Mouse (Mus musculus) 3T3-L1 (cell line): ENCODE data around the gene Ifnar2.
"Not testable (repeated sequence)": the region's sequence is repeated elsewhere in the genome, so short reads cannot be mapped to it uniquely, and the experiment has no call there.

Experiments
- DNase-seq: peaks from one replicate; pipeline ENCODE4 v3.0.0-alpha.2; 2015; ENCODE audit warnings: low read depth, low spot score

The Ifnar2 gene

GRCm38 (mm10) chr16:91426586-91426985 is 54.0 kb downstream of the Ifnar2 start:
- no peak for DNase-seq

DNA sequence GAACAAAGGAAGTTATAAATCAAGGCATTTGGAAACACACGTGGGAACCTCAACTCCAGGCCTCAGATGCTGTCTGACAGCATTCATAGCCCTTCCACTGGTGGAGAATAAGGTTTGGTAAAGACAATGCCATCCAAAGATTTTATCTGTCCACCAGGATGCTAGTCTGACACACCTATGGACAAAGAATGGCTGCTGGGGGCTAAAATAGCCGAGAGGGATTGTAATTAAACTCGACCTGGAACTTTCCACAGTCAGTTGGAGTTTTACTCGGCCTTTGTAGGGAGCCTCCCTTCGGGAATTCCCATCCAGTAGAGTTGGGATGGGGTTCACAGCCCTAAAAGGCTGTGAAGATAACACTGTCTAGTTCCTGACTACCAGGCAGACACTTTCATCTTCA is 54.9 kb downstream of the Ifnar2 start:
- no peak for DNase-seq

GRCm38 (mm10) chr16:91428259-91428865 is 55.8 kb downstream of the Ifnar2 start:
- DNase-seq: peak; percentile 15

- no peak for DNase-seq
Observed at GRCm38 (mm10) chr16:91432720-91433328, 60.2 kb downstream of the Ifnar2 start.

DNA sequence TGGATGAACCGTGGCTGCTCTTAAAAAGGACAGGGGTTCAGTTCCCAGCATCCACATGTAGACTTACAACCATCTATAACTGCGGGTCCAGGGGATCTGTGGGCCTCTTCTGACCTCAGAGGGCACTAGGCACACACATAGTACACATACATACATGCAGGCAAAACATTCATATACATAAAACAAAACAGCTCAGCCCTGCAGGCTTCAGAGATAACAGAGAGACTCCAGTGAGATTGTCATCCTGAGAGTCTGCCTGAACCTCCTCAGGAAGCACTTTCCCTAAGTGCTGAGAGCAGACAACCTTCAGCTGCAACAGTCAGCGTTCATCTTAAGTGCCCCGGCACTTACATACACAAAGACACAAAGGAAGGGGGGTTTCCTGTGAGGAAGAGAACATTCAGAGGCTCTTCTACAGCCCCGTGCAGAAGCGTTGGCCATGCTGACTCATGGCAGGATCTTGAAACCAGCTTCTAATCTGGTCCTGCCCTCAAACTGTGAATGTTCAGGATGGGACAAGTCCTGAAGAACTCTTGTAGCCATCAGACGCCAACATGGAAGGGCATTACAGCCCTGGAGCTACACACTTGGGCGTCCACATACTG is 60.8 kb downstream of the Ifnar2 start:
- no peak for DNase-seq

DNA sequence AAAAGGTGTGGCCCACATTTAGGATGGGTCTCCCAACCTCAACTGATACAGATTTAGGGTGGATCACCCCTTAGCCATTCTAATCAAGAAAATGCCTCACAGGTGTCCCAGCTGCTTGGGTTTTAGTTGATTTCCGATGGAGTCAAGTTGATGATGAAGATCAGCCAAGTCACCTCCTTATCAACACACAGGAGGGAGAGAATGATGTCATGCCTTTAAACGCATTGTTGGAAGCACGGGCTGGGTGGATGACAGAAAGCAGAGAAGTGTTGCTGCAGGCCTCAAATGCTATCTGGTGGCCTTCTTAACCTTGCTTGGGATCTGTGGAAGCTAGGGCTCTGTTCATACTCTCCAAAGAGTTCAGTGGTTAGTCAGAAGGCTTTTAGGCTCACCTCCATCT is 61.5 kb downstream of the Ifnar2 start:
- no peak for DNase-seq

- no peak for DNase-seq
Observed at GRCm38 (mm10) chr16:91438081-91438480, 65.5 kb downstream of the Ifnar2 start.

DNA sequence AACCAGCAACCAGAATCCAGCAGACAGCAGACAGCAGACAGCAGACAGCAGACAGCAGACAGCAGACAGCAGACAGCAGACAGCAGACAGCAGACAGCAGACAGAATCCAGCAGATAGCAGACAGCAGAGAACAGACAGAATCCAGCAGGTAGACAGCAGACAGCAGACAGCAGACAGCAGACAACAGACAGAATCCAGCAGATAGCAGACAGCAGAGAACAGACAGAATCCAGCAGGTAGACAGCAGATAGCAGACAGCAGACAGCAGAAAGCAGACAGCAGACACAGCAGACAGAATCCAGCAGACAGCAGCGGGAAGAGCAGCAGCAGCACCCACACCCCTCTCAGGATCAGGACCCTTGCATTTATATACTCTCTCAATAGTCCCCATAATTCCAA is 66.0 kb downstream of the Ifnar2 start:
- DNase-seq: not testable (repeated sequence)

DNA sequence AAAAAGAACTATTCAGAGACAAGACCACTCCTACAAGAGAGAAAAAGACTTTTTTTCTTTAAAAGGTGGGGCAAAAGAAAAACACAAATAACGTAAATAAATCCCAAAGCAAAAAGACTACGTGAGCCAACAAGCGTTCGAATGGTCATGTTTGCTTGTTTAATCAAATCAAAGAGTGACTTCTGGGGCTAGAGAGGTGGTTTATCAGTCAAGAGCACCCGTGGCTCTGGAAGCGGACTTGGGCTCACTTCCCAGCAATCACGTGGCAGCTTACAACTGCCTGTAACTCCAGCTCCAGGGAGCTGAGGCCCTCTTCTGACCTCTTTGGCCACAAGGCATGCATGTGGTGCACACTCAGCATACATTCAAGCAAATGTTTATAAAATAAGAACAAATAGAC is 68.8 kb downstream of the Ifnar2 start:
- peak; percentile 66 for DNase-seq

- no peak for DNase-seq
Observed at GRCm38 (mm10) chr16:91441811-91442240, 69.2 kb downstream of the Ifnar2 start.

DNA sequence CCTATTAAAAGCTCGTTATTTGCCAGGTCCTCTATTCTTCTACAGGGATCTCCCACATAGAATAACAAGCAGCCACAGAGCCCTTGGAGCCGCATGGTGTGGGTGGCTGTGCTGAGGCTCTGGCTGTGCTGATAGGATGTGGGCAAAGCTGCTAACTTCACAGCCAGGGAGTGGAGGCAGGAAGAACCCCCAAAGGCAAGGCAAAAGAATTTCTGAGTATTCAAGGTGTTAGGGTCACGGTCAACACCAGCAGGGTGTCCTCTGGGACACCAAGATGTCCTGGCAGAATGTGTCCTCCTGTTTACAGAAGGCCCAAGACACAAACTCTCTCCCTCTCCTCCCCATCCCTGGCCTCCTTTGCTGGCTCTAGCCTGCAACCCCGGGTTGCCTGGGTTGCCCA is 69.9 kb downstream of the Ifnar2 start:
- no peak for DNase-seq

DNA sequence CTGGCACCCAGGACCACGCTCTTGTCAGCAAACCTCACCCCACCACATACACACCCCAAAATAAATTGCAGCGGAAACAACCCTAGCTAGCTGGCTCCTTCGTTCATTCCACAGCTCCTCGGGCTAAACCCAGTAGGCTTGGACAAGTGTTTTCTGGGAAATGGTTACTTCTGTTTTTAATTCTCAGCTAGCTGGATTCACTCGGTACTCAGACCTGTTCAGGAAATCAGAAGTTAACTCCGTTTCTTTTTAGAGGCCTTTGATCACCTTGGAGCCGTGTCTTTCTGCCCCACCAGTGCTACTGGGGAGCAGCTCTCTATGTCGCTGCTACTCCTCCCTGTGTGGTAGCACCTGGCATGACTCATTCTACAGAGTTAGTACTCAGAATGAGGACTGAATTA is 70.6 kb downstream of the Ifnar2 start:
- DNase-seq: no peak

DNA sequence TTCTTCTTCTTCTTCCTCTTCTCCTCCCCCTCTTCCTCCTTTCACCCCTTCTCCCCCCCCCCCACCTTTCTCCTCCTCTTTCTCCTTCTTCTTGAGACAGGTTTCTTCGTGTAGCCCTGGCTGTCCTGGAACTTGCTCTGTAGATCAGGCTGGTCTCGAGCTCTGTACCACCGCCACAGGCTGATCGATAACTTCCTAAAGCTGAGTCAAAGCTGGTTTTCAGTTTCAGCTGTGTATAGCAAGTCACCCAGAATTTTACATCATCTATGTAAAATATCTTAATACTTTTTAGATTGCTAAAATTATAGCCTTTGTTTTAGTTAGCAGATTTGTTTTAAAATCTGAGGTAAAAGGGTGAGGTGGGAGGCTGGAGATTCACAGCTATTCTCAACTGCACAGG is 72.3 kb downstream of the Ifnar2 start:
- no peak for DNase-seq

DNA sequence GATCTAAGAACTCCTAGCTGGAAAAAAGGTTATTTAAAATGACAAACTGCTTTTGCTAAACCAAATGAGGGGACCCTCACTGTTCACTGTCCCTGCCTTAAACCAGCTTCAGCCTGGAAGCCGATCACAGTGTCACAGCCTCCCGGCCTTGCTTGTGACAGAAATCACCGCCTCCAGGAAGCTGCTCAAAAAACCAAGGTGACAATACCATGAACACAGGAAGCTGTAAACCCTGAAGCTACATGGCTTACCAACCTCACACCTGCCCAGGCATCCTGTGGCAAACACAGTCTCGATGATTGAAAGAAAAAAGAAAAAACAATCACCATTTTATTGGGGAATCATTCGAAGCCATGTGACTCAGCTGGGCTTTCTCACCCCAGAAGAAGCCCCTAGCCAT is 73.0 kb downstream of the Ifnar2 start:
- no peak for DNase-seq

- DNase-seq: peak; percentile 23
Observed at GRCm38 (mm10) chr16:91446778-91447511, 74.4 kb downstream of the Ifnar2 start.

GRCm38 (mm10) chr16:91447512-91447900 is 74.9 kb downstream of the Ifnar2 start:
- DNase-seq: peak; percentile 49

- no peak for DNase-seq
Observed at GRCm38 (mm10) chr16:91448088-91448487, 75.5 kb downstream of the Ifnar2 start.

DNA sequence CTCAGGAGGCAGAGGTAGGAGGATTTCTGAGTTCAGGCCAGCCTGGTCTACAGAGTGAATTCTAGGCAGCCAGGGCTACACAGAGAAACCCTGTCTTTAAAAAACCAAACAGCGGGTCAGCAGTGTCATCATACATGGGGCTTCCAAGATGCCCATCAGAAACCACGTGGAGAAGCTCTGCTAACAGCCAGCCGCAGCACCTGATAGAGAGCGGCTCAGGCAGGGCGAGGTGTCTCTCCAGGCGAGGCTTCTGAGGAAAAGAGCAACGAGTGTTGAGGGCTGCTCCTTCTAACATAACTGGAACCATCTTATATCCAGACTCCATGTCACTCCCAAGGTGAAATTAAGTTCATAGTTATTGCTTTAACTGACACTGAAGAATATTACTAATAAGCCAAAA is 76.3 kb downstream of the Ifnar2 start:
- no peak for DNase-seq

GRCm38 (mm10) chr16:91450137-91451064 is 77.8 kb downstream of the Ifnar2 start:
- DNase-seq: no peak

DNA sequence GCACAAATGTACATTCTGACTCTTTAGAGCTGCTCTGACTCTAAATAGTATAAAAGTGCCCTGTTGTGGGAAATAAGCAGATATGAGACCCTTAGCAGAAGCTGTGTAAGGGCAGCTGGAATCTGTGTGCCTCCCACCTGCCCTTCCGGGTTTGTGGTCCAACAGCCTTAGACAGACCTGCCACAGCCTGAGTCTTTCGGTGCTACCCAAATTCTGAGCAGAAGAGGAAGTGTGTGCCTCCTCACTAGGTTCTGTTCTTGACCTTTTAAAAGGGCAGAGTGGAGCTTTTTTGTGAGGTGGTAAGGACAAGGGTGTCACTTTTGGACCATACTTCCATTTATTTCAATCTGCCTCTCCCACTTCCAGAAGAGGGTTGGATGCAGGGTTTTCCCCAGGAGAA is 79.4 kb downstream of the Ifnar2 start:
- DNase-seq: no peak

DNA sequence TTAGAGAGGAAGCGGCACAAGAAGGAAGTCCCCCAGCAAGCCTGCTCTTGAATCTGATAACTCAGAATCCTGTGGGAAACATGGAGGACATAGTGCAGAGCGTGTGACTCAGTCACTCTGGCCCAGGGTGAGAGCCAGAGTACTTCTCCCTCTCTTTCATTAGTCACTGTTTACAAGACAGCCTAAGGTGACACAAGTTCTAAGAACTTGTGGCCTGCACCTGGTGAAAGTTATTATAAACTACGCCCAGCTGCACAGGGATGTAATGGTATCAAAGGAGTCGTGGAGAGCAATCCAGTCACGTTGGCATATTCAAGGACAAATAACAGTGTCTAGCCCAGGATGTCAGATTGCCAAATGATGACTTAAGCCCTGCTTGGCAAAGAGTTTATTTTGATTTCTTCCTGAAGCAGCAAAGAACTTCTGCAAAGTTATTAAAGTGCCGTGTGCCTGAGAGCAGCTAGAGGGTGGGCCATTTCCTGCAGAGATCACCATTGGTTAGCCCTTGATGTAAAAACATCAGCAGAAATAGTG is 79.8 kb downstream of the Ifnar2 start:
- DNase-seq: peak; percentile 85
